Mouse (Mus musculus) layer of hippocampus, postnatal 25 days (tissue): ENCODE data around the gene Apba3. TPM values are rescaled to one million over a fixed set of nuclear protein-coding genes. Genes with fewer than 3 reads are reported as not detected.

ENCODE experiments used
- microRNA-seq, 2 experiments: library from miRNA; unstranded; fragments of <30 nt; microRNA quantifications; one replicate each; pipeline ENCODE4 v1.2.0; 2021
- total RNA-seq, 2 experiments: library from RNA; stranded (reverse); gene quantifications; 2 replicates each; pipeline ENCODE4 v1.2.3; 2021

The Apba3 gene
- total RNA-seq, 2 experiments from 2014 or later: 35.4 to 39.5 TPM

Small RNA genes within 50 kb of the gene (microRNA-seq; reads per million reads assigned to microRNA genes)
- 43.9 to 71.7 reads per million in 2 experiments for gene Mir3057

Other genes with a start within 250 kb of the Apba3 start
- 100 to 1,000 TPM in 1 of 2 experiments, 10 to 100 TPM in 1; 98.7 to 103 TPM for gene Diras1, start 241.3 kb upstream of the Apba3 start, total RNA-seq
- gene Slc39a3, start 229.5 kb upstream of the Apba3 start, total RNA-seq: 10 to 100 TPM; 67.5 to 74.9 TPM
- 100 to 1,000 TPM; 171 to 178 TPM for gene Sgta, start 206.8 kb upstream of the Apba3 start, total RNA-seq
- 10 to 100 TPM; 51.3 to 54.6 TPM for gene Thop1, start 196.9 kb upstream of the Apba3 start, total RNA-seq
- under 1 TPM; 0.81 to 0.94 TPM for gene Creb3l3, start 168.1 kb upstream of the Apba3 start, total RNA-seq
- 100 to 1,000 TPM; 123 to 127 TPM for gene Map2k2, start 161.0 kb upstream of the Apba3 start, total RNA-seq
- 100 to 1,000 TPM in 1 of 2 experiments, 10 to 100 TPM in 1; 94.7 to 101 TPM for gene Zbtb7a, start 131.7 kb upstream of the Apba3 start, total RNA-seq
- gene Pias4, start 99.0 kb upstream of the Apba3 start, total RNA-seq: 10 to 100 TPM; 28.2 to 28.9 TPM
- gene Eef2, start 90.3 kb upstream of the Apba3 start, total RNA-seq: 100 to 1,000 TPM; 896 to 944 TPM
- gene Dapk3, start 84.0 kb upstream of the Apba3 start, total RNA-seq: 10 to 100 TPM; 71.7 to 71.8 TPM
- gene 4930442H23Rik, start 83.1 kb upstream of the Apba3 start, total RNA-seq: not detected
- under 1 TPM; 0.19 to 0.20 TPM for gene Nmrk2, start 64.9 kb upstream of the Apba3 start, total RNA-seq
- 100 to 1,000 TPM; 154 to 155 TPM for gene Atcay, start 36.1 kb upstream of the Apba3 start, total RNA-seq
- 10 to 100 TPM; 55.6 to 69.0 TPM for gene Zfr2, start 33.8 kb upstream of the Apba3 start, total RNA-seq
- 100 to 1,000 TPM; 222 to 244 TPM for gene Matk, start 14.0 kb upstream of the Apba3 start, total RNA-seq
- gene Mrpl54, start within 50 bp of the Apba3 start, total RNA-seq: 10 to 100 TPM; 38.6 to 44.0 TPM
- gene Tjp3, start 24.6 kb downstream of the Apba3 start, total RNA-seq: 1 to 10 TPM in 1 of 2 experiments, under 1 TPM in 1; 0.86 to 1.2 TPM
- gene Pip5k1c, start 26.0 kb downstream of the Apba3 start, total RNA-seq: 100 to 1,000 TPM; 306 to 318 TPM
- gene Cactin, start 54.1 kb downstream of the Apba3 start, total RNA-seq: 10 to 100 TPM; 28.1 to 30.0 TPM
- 1 to 10 TPM; 1.1 to 1.5 TPM for gene Tbxa2r, start 61.8 kb downstream of the Apba3 start, total RNA-seq
- 1 to 10 TPM; 1.6 to 1.9 TPM for gene Gipc3, start 76.3 kb downstream of the Apba3 start, total RNA-seq
- gene Hmg20b, start 83.5 kb downstream of the Apba3 start, total RNA-seq: 10 to 100 TPM; 31.3 to 31.6 TPM
- 10 to 100 TPM; 46.6 to 50.7 TPM for gene Mfsd12, start 90.5 kb downstream of the Apba3 start, total RNA-seq
- gene 4930404N11Rik, start 98.9 kb downstream of the Apba3 start, total RNA-seq: 1 to 10 TPM; 1.1 to 1.2 TPM
- gene Fzr1, start 111.6 kb downstream of the Apba3 start, total RNA-seq: 10 to 100 TPM; 65.9 to 66.6 TPM
- gene Dohh, start 117.5 kb downstream of the Apba3 start, total RNA-seq: 10 to 100 TPM; 79.1 to 87.1 TPM
- gene Gm48551, start 117.5 kb downstream of the Apba3 start, total RNA-seq: 1 to 10 TPM; 2.6 to 3.7 TPM
- gene Gm48552, start 122.0 kb downstream of the Apba3 start, total RNA-seq: 1 to 10 TPM; 3.2 to 4.7 TPM
- gene Smim24, start 126.1 kb downstream of the Apba3 start, total RNA-seq: 1 to 10 TPM; 1.4 to 3.1 TPM
- gene Nfic, start 188.7 kb downstream of the Apba3 start, total RNA-seq: 10 to 100 TPM; 59.5 to 66.8 TPM
- gene Celf5, start 215.7 kb downstream of the Apba3 start, total RNA-seq: 100 to 1,000 TPM; 255 to 311 TPM
- 10 to 100 TPM; 83.0 to 94.6 TPM for gene Ncln, start 229.4 kb downstream of the Apba3 start, total RNA-seq
- gene S1pr4, start 233.2 kb downstream of the Apba3 start, total RNA-seq: under 1 TPM; 0.35 to 0.54 TPM